Mouse (Mus musculus): ENCODE measurements around the gene Pnp2.

GRCm38 (mm10) chr14:50931493-50932020, 24.2 kb upstream of the Pnp2 start:
- no peak for TF ChIP-seq POLR2A (IDR thresholded peaks at IDR 0.05; ENCODE audit: borderline replicate concordance, extremely low read depth, insufficient read depth, insufficient read length, poor library complexity, severe bottlenecking)
- TF ChIP-seq CTCF (IDR thresholded peaks at IDR 0.05; ENCODE audit: borderline replicate concordance, extremely low read depth, insufficient read depth, insufficient read length): no peak
